8 mouse cellular contexts compared by ENCODE assay signal in genomic region chr9:25377771-25378747, GRCm38 (mm10).
A peak's percentile ranks its signal among the peaks of the same experiment; 100 is the strongest.
DNase-seq lines count a peak whose midpoint lies in the region; ATAC-seq lines count a peak whose summit lies in the region.
"Had no signal": no experiment of that assay in that cellular context is flagged by ENCODE, and none has a peak within 500 bp of the region (broad histone marks: within the 10 kb centered on the region; RNA-seq: fewer than 3 reads in every experiment).

No protein-coding gene starts in this region.

- no peak overlapping the region for H3K4me3 ChIP-seq in forebrain, embryonic 14.5 days (ENCODE audit: low read depth, low read length)
- H3K4me3 ChIP-seq: midbrain, embryonic 12.5 days had no signal

- intact Hi-C loops in left cerebral cortex, postnatal 4 days (cut with DNase I) = no loop called here
- intact Hi-C loops in left cerebral cortex, postnatal 36 days (cut with DNase I) = no loop called here
- intact Hi-C loops in heart, postnatal 10 days (cut with DNase I) = loop anchor here (5.0 kb wide), 1 partner anchor 214 kb away; no protein-coding TSS in a partner anchor

- H3K9ac ChIP-seq in forebrain, embryonic 14.5 days (ENCODE audit: low read length) = no peak overlapping the region
- H3K9ac ChIP-seq: midbrain, embryonic 12.5 days had no signal

- ATAC-seq in forebrain, embryonic 14.5 days = peak; percentile 90
- ATAC-seq in inflammation-experienced regulatory T-cells, adult 6 months = no peak

- 0 out of 2 replicates have a peak, but pooled peaks cover 2% of the 10 kb centered on the region for H3K4me1 ChIP-seq in forebrain, embryonic 14.5 days (ENCODE audit: control insufficient read depth, insufficient read depth, low read length)
- H3K4me1 ChIP-seq: midbrain, embryonic 12.5 days had no signal

- no peak overlapping the region for H3K4me2 ChIP-seq in forebrain, embryonic 14.5 days (ENCODE audit: low read length)
- H3K4me2 ChIP-seq: midbrain, embryonic 12.5 days had no signal

- peak; percentile 45 for DNase-seq in left cerebral cortex, postnatal 4 days
- no peak for DNase-seq in left cerebral cortex, postnatal 36 days (ENCODE audit: low spot score in 2 of 2)
- DNase-seq in forebrain, embryonic 14.5 days (ENCODE audit: low spot score) = peak; percentile 82
- DNase-seq in heart, postnatal 10 days = peak; percentile 50 to 53
- DNase-seq in lung, postnatal 4 days = peak; percentile 15 to 21
- no peak for DNase-seq in thymus, postnatal 10 days (ENCODE audit: low spot score in 2 of 2)

- no peaks in the 10 kb centered on the region for H3K36me3 ChIP-seq in forebrain, embryonic 14.5 days (ENCODE audit: control insufficient read depth, insufficient read depth, low read length)
- H3K36me3 ChIP-seq: midbrain, embryonic 12.5 days had no signal

- peak overlapping the region; percentile 76 for H3K27ac ChIP-seq in forebrain, embryonic 14.5 days (ENCODE audit: low read depth, low read length)
- H3K27ac ChIP-seq: midbrain, embryonic 12.5 days had no signal

- H3K27me3 ChIP-seq in forebrain, embryonic 14.5 days (replicated peaks; ENCODE audit: control insufficient read depth, insufficient read depth, low read length) = no peaks in the 10 kb centered on the region
- H3K27me3 ChIP-seq: midbrain, embryonic 12.5 days had no signal

- no peaks in the 10 kb centered on the region for H3K9me3 ChIP-seq in forebrain, embryonic 14.5 days (replicated peaks; ENCODE audit: control insufficient read depth, low read length)
- H3K9me3 ChIP-seq: midbrain, embryonic 12.5 days had no signal

- WGBS in forebrain, embryonic 14.5 days = 38% methylated on average over 12 of the region's 12 CpGs

Comparison
In these comparisons a context has a peak if more than half of its experiments do, and no peak if none do; other contexts are left out.
1. DNase-seq: peak in left cerebral cortex, postnatal 4 days (single experiment), forebrain, embryonic 14.5 days (single experiment), heart, postnatal 10 days (2 of 2) and lung, postnatal 4 days (2 of 2); none in left cerebral cortex, postnatal 36 days (0 of 2) and thymus, postnatal 10 days (0 of 2).